Mouse (Mus musculus) NIH3T3 (cell line): ENCODE measurements around the gene Clybl.

Source experiments
- DNase-seq: peaks from one replicate; pipeline ENCODE4 v3.0.0-alpha.2; 2012; ENCODE audit warnings: low read depth

Gene Clybl

GRCm38 (mm10) chr14:122181078-122181814, at the start of gene Clybl:
TSS of gene Clybl (plus strand) at chr14:122181704.
- DNase-seq: peak; percentile 96

DNA sequence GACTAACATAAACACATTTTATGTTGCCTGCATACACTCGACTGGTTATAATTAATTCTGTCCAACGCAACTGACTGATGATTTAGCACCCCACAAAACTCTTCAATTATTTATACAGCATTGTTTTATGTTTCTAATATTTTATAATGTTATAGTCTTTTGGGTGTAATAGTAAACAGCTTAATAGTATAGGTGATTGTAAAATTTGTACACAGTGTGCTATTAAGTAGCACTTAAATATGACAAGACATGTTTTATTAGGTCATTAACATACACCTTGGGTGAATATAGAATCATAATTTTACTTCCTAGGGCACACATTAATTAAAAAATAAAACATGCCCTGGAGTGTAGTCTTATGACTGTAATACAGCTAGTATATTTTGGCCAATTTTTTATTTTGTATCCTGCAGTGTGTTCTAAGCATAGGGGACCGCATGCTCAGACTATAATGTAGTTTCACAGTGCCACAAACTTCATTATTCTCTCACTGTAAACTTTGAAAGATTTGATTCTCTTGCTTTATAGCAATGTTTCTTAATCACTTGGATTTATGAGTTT, 45.1 kb upstream of the Clybl start:
- no peak for DNase-seq

DNA sequence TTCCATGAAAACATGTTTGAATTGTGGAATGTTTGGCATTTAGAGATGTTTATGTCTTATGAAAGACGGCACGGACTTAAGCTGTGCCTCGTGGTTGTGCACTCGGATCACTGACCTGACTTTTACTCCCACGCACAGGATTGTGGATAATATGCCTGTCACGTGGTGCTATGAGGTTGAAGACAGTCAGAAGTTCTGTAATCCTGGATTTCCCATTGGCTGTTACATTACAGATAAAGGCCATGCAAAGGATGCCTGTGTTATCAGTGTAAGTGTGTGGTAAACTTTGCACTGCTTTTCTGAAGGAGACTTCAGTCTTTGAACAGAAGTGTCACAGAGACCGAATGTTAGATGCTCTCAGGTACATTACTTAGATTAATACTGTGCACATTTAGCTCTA, 44.3 kb upstream of the Clybl start:
- peak; percentile 2 for DNase-seq

DNA sequence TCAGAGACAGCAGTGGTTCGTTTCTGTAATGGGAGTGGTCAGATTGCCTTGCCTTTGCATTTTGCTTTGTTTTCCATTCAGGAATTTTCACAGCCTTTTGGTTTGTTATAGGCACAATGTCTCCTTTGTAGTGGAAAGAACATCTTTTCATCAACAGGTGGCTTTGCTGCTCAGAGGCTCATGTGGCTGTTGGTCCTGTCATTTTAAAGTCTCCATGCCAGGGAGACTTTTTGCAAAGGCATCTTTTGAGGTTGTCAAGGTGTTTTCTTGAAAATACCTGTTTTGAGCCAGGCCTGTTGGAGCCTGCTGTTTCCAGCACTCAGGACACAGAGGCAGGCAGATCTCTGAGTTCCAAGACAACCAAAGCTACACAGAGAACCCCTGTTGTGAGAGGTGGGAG, 41.4 kb upstream of the Clybl start:
- no peak for DNase-seq

- DNase-seq: no peak
Observed at GRCm38 (mm10) chr14:122143585-122144269, 37.8 kb upstream of the Clybl start.

DNA sequence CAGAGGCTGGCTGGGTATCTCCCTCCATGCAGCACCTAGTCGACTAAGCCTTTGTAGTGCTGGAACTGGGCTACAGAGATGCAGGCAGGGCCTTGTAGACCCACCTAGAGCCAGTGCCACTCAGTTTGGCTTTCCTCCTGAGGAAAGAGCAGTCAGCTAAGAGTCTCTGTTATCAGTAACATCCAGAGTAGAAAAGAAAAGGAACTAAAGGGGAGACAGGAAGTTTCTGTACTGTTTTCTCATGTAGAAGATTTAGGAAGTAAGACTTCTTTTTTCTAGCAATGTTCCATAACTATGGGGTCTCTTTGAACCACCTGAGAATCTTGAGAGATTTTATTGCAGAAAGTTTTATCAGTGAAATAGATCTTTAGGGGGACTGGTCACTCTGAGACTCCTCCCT, 36.1 kb upstream of the Clybl start:
- no peak for DNase-seq

DNA sequence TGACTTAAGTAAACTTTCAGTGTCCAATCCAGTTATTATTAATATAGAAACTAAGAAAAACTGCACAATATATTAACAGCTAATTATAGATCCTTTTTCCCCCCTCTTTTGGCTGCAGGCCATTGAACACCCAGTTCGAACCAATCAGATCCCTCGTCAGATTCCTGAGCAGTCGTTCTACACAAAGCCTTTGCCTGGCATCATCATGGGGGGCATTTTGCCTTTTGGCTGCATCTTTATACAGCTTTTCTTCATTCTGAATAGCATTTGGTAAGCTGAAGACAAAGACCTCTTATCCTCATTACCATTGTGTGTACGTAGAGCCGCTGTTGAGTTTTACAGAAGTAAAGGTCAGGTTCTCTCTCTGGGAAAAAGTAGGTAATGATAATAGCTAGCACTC, 30.9 kb upstream of the Clybl start:
- DNase-seq: no peak

DNA sequence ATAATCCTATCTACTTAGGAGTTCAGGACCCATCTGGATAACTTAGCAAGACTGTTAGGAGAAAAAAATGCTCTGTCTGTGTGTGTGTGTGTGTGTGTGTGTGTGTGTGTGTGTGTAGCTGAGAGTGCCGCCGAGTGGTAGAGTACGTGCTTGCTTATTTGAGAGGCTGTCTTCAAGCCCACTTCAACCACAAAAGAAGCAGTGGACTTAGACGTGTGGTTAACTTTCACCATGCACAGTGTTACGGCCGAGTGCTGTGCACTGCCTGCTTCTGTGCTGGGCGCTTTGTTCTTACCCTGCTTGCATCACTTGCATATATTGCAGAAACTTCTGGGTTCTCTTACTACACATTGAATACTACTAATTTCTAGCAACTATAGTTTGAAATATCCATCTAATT, 23.8 kb upstream of the Clybl start:
- DNase-seq: no peak

DNA sequence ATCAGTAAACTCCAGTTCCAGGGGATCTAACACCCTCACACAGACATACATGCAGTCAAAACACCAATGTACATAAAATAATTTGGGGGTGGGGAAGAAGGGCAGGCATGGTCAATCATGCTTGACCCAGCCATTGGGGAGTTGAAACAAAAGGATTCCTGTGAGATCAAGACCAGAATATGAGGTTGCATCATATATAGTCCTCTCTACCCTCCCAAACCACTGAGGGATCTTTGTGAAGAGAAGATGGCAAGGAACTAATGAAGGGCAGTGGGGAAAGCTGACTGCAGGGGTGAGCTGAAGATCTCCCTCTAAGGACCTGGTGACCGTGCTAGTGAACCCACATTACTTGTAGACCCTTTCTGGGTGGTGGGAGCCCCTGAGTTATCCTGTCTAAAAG, 20.6 kb upstream of the Clybl start:
- DNase-seq: no peak

DNA sequence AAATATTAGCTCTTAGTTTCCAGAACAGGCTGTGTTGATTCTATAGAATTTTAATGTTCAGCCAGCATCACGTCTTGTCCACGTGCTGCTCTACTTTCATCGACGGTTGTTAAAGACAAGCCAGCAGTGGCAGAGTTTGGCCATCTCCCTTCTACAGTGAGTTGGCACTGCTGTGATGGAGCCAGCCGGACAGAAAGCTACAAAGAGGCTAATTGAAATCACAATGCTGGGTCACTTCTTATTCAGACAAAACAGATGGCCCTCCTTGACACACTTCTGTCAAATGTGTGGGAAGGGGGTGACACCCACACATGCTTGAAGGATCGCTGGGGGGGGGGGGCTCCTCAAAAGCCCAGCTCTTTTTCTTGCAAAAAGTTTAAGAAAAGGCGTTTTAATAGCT, 12.6 kb upstream of the Clybl start:
- DNase-seq: no peak

- DNase-seq: peak; percentile 9
Observed at GRCm38 (mm10) chr14:122170202-122170781, 11.2 kb upstream of the Clybl start.

- DNase-seq: no peak
Observed at GRCm38 (mm10) chr14:122171031-122171430, 10.5 kb upstream of the Clybl start.

GRCm38 (mm10) chr14:122176263-122176798, 5.2 kb upstream of the Clybl start:
- DNase-seq: no peak

- DNase-seq: no peak
Observed at GRCm38 (mm10) chr14:122179262-122179661, 2.2 kb upstream of the Clybl start.

DNA sequence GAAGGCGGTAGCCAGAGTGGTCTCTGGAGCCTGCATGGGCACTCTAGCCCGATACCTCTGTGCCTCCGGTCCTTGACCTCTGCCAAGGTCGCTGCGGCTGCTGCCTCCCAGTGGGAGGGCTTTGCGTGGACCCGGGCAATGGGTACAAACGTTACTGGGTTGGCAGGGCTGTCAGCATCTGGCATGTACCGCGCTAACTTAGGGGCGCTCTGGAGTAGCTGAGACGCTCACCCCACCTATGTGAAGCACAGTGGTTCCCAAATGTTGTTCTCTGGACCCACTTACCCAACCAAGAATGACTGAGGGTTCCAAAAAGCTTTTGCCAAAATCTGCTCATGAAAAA, 282 bp downstream of the Clybl start:
- DNase-seq: no peak

GRCm38 (mm10) chr14:122182220-122182619, 716 bp downstream of the Clybl start:
- DNase-seq: no peak

DNA sequence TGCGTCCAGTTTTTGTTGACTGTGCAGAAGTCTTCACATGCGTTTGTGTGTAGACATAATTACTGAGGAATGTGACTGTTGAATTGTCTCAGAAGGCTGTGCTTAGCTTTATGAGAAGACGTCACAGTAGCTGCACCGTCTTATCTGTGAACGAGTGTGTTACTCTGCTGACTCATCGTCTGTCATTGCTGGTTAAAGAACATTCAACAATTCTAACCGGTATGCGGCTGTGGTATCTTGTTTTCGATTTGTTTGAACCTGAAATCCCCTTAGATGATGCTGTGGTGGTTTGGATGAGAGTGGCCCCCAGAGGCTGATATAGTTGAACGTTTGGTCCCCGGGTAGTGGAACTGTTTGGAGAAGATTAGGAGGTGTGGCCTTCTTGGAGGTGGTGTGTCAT, 2.5 kb downstream of the Clybl start:
- DNase-seq: no peak

DNA sequence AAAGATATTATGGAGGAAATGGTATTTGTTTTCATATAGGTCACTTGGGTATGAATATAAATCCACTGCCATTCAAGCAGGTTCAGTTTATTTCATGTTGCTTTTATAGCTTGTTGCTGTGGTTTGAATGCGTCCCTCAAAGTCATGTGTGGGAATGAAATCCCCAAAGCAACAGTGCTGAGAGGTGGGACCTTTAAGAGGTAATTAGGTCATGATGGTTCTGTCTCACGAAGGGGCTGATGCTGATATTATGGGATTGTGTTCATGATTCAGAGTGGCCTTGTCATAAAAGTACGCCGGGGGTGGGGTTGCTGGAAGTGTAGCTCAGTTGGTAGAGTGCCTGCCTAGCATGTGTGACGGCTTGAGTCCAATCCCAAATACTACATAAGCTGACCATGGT, 6.7 kb downstream of the Clybl start:
- DNase-seq: no peak

GRCm38 (mm10) chr14:122189901-122190300, 8.4 kb downstream of the Clybl start:
- no peak for DNase-seq

GRCm38 (mm10) chr14:122190527-122190926, 9.0 kb downstream of the Clybl start:
- DNase-seq: no peak

DNA sequence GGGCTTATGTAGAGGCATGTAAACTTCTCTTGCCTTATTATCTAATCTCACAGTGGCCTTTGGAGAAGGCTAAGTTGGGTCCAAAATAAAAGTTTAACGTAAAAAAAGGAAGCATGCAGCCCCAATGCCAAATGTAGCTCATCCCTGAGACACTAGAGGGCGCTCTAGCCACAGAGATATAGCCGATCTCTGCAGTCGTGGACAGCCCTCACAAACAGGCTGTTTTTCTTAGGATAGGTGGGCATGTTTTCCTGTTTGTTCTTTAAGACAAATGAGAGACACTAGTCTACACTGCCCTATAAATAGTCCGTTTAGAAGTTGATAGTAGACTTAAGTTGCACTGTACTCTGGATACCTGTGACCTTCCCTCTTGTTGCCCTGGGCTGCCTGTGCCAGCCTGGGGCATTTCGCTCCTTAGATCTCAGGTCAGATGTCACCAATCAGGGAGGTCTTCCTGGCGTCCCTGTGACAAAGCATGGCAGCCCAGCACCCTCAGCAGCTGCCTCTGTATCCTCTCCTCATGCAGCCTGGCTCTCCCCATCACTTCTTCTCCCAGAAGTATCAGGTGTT, 9.5 kb downstream of the Clybl start:
- DNase-seq: peak; percentile 80

DNA sequence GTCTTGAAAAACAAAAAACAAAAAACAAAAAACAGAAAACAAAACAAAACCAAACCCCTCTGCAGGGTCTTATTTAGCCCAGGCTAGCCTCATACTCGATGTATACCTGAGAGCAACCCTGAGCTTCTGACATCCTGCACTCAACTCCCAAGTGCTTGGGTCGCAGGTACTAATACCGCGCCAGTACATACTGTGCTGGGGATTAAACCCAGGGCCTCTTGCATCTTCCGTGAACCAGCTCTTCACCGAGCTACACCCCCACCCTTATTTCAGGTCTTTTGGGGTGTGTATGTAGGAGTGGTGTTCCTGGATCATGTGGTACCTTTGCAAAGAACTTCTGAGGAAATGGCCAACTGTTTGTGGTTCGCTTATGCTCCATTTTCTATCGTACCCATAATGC, 13.1 kb downstream of the Clybl start:
- no peak for DNase-seq

DNA sequence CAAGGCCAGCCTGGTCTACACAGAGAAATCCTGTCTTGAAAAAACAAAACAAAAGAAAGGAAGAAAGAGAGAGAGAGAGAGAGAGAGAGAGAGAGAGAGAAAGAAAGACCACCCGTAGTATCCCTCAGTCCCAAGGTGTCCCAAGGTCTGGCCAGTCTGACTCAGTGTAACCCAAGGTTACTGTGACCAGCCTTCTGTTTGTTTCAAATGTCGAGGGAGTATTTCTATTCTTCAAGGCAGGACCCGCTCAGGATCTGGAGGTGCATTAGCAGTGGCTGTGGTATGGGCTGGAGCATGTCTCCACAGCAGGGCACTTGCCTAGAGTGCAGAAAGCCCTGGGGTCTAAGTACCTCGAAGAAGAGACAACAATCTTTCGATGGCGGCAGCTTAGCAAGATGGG, 15.3 kb downstream of the Clybl start:
- DNase-seq: no peak
